Mouse (Mus musculus) CH12.LX (cell line): Measurements from ENCODE around the gene Hectd2. TPM values are rescaled to one million over a fixed set of nuclear protein-coding genes. Genes with fewer than 3 reads are reported as not detected.

Source experiments
- DNase-seq: peaks from one replicate; pipeline ENCODE4 v3.0.0-alpha.2; 2013; ENCODE audit errors: extremely low read depth
- H3K27ac ChIP-seq: 2 replicates; pipeline ENCODE4 v1.5.1; 2012; ENCODE audit warnings: low read depth, mild to moderate bottlenecking, control low read depth, moderate library complexity; ENCODE audit not compliant: insufficient read depth
- H3K27me3 ChIP-seq: replicated peaks from 2 replicates; pipeline ENCODE3; 2012; ENCODE audit warnings: inconsistent platforms
- H3K36me3 ChIP-seq, 2 experiments: replicated peaks in 1 of 2; 2 replicates each; pipeline versions ENCODE3 to v1.6.1; 2012; ENCODE audit warnings: inconsistent platforms in 1 of 2, low read length in 1 of 2, mild to moderate bottlenecking in 1 of 2, mixed read lengths in 1 of 2, moderate library complexity in 1 of 2; ENCODE audit not compliant: control insufficient read depth in 1 of 2, insufficient read depth in 1 of 2
- H3K4me1 ChIP-seq, 2 experiments: 2 replicates each; pipeline ENCODE4 v1.6.1; 2012; ENCODE audit warnings: inconsistent platforms in 1 of 2, moderate library complexity in 1 of 2; ENCODE audit not compliant: insufficient read depth in 2 of 2, control insufficient read depth in 1 of 2
- H3K4me2 ChIP-seq: 2 replicates; pipeline ENCODE4 v1.6.1; 2012; ENCODE audit warnings: low read depth, mild to moderate bottlenecking, control low read depth; ENCODE audit not compliant: poor library complexity, insufficient read depth, severe bottlenecking
- H3K4me3 ChIP-seq, 3 experiments: fragments of 150-350 bp in 1 of 3; sonication (generic) in 1 of 3; replicated peaks in 1 of 3; 2 replicates each; pipeline versions ENCODE3 to v1.5.1; 2011 to 2012; ENCODE audit warnings: low read depth in 2 of 3, low read length in 2 of 3, mild to moderate bottlenecking in 2 of 3, moderate library complexity in 2 of 3, control low read depth in 1 of 3, improper control_type of control experiment in 1 of 3, inconsistent platforms in 1 of 3, mixed read lengths in 1 of 3; ENCODE audit not compliant: poor library complexity in 1 of 3
- H3K79me2 ChIP-seq: replicated peaks from 2 replicates; pipeline ENCODE4 v1.6.1; 2012; ENCODE audit warnings: mild to moderate bottlenecking, moderate library complexity; ENCODE audit not compliant: control insufficient read depth, poor library complexity, insufficient read depth, severe bottlenecking; ENCODE audit errors: extremely low read depth
- H3K9ac ChIP-seq: 2 replicates; pipeline ENCODE4 v1.6.1; 2012; ENCODE audit warnings: low read depth, mild to moderate bottlenecking, control low read depth, moderate library complexity; ENCODE audit not compliant: insufficient read depth
- H3K9me3 ChIP-seq: replicated peaks from 2 replicates; pipeline ENCODE3; 2012; ENCODE audit warnings: low read length, inconsistent platforms, mixed read lengths
- BHLHE40 ChIP-seq: IDR thresholded peaks from 2 replicates; pipeline ENCODE4 v1.6.1; 2011; ENCODE audit warnings: mild to moderate bottlenecking, low read depth, low read length, improper control_type of control experiment
- E2F4 ChIP-seq: IDR thresholded peaks from 2 replicates; pipeline ENCODE4 v1.6.1; 2011; ENCODE audit warnings: low read depth, low read length, improper control_type of control experiment; ENCODE audit not compliant: insufficient replicate concordance
- GABPA ChIP-seq: IDR thresholded peaks from 2 replicates; pipeline ENCODE4 v1.6.1; 2012; ENCODE audit warnings: low read depth, low read length, improper control_type of control experiment, inconsistent platforms; ENCODE audit not compliant: insufficient replicate concordance
- JUN ChIP-seq: IDR thresholded peaks from 2 replicates; pipeline ENCODE4 v1.6.1; 2011; ENCODE audit warnings: low read depth, mild to moderate bottlenecking, low read length, improper control_type of control experiment, moderate library complexity; ENCODE audit not compliant: insufficient read depth
- JUND ChIP-seq: conservative IDR thresholded peaks from 2 replicates; pipeline ENCODE4 v1.6.1; 2011; ENCODE audit warnings: low read depth, low read length, improper control_type of control experiment
- MAFK ChIP-seq: IDR thresholded peaks from 2 replicates; pipeline ENCODE4 v1.6.1; 2011; ENCODE audit warnings: low read length, improper control_type of control experiment; ENCODE audit not compliant: insufficient replicate concordance
- MAX ChIP-seq: IDR thresholded peaks from 2 replicates; pipeline ENCODE4 v1.6.1; 2011; ENCODE audit warnings: low read length, improper control_type of control experiment
- MEF2A ChIP-seq: IDR thresholded peaks from 2 replicates; pipeline ENCODE4 v1.6.1; 2014; ENCODE audit warnings: low read depth, mild to moderate bottlenecking, inconsistent platforms, low read length, improper control_type of control experiment, borderline replicate concordance
- MYC ChIP-seq: IDR thresholded peaks from 2 replicates; pipeline ENCODE4 v1.6.1; 2011; ENCODE audit warnings: low read depth, mild to moderate bottlenecking, improper control_type of control experiment, low read length
- POLR2A ChIP-seq: IDR thresholded peaks from 2 replicates; pipeline ENCODE4 v1.6.1; 2011; ENCODE audit warnings: low read depth, mild to moderate bottlenecking, improper control_type of control experiment, low read length
- POLR2AphosphoS2 ChIP-seq: IDR thresholded peaks from 2 replicates; pipeline ENCODE4 v1.6.1; 2011; ENCODE audit warnings: low read depth, low read length, improper control_type of control experiment
- RAD21 ChIP-seq: IDR thresholded peaks from 2 replicates; pipeline ENCODE4 v1.6.1; 2011; ENCODE audit warnings: low read depth, mild to moderate bottlenecking, low read length, improper control_type of control experiment, moderate library complexity
- RCOR1 ChIP-seq: conservative IDR thresholded peaks from 2 replicates; pipeline ENCODE4 v1.6.1; 2012; ENCODE audit warnings: low read depth, mild to moderate bottlenecking, inconsistent platforms, low read length, improper control_type of control experiment
- SMC3 ChIP-seq: IDR thresholded peaks from 2 replicates; pipeline ENCODE4 v1.6.1; 2011; ENCODE audit warnings: low read depth, low read length, improper control_type of control experiment
- TCF12 ChIP-seq: IDR thresholded peaks from 2 replicates; pipeline ENCODE4 v1.6.1; 2014; ENCODE audit warnings: low read depth, mild to moderate bottlenecking, inconsistent platforms, low read length, improper control_type of control experiment
- UBTF ChIP-seq: IDR thresholded peaks from 2 replicates; pipeline ENCODE4 v1.6.1; 2012; ENCODE audit warnings: low read depth, mild to moderate bottlenecking, inconsistent platforms, low read length, improper control_type of control experiment, moderate library complexity
- USF1 ChIP-seq: IDR thresholded peaks from 2 replicates; pipeline ENCODE4 v1.6.1; 2014; ENCODE audit warnings: low read depth, mild to moderate bottlenecking, inconsistent platforms, low read length, improper control_type of control experiment
- USF2 ChIP-seq: conservative IDR thresholded peaks from 2 replicates; pipeline ENCODE4 v1.6.1; 2011; ENCODE audit warnings: low read depth, low read length, improper control_type of control experiment
- ZKSCAN1 ChIP-seq: IDR thresholded peaks from 2 replicates; pipeline ENCODE4 v1.6.1; 2012; ENCODE audit warnings: low read depth, inconsistent platforms, low read length, improper control_type of control experiment, borderline replicate concordance
- ZMIZ1 ChIP-seq: IDR thresholded peaks from 2 replicates; pipeline ENCODE4 v1.6.1; 2012; ENCODE audit warnings: low read depth, mild to moderate bottlenecking, inconsistent platforms, low read length, improper control_type of control experiment
- ZNF384 ChIP-seq: IDR thresholded peaks from 2 replicates; pipeline ENCODE4 v1.6.1; 2012; ENCODE audit warnings: low read depth, low read length, improper control_type of control experiment, inconsistent platforms
- dilution Hi-C: fragments of 300-500 bp; cut with MboI; formaldehyde crosslinking; loops from 2 replicates; pipeline ENCODE4 v1.14.3; 2020; ENCODE audit warnings: low sequenced_read_pairs; ENCODE audit not compliant: extremely low pct_unique_long_range_greater_than_20kb, extremely low pct_ligation_motif_present
- in situ Hi-C: fragments of 300-500 bp; cut with MboI; formaldehyde crosslinking; loops from 3 replicates; pipeline ENCODE4 v1.14.3; 2019; ENCODE audit warnings: low sequenced_read_pairs, low pct_ligation_motif_present, low pct_unique_long_range_greater_than_20kb, mixed read lengths
- polyA plus RNA-seq: library from polyadenylated mRNA; unstranded; fragments of >175 nt; gene quantifications from 2 replicates; pipeline ENCODE4 v1.2.1, GENCODE M21; 2012; ENCODE audit warnings: low read depth; ENCODE audit not compliant: insufficient read length
- total RNA-seq, 2 experiments: library from RNA; depleted of rRNA; stranded (reverse); fragments of 300-350 nt in 1 of 2; fragments of >200 nt in 1 of 2; gene quantifications; 2 replicates each; pipeline ENCODE4 v1.2.3; 2012 to 2014

The Hectd2 gene
- total and polyA plus RNA-seq, 3 experiments, result 0.08 to 0.78 (median 0.56) TPM

DNA sequence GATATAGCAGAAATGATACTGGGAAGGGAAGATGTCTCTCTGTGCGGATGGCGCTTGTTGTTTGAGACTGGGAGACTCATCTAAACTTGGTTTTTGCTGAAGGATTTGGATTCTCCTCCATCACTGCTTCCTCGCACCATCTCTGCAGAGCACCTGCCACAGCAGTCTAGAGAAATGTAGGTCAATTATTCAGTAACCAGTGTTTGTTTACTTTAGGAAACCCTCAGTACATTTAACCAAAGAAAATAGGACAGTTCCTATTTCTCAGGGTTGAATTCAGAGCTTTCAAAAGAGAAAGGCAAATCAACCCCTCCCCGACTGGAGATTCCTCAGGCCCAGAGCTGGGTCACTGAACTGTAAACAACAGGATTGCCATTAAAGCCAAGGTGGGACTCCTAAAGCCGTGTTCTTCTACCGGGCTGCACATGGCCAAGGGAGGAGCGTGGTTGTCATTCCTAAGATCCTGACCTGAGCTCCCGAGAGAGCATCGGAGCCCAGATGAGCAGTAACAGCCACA is 75.0 kb downstream of the Hectd2 start:
- Histone ChIP-seq H3K36me3 (no peaks in the 10 kb centered on the region), H3K79me2 (no peaks in the 10 kb centered on the region), H3K9me3 (no peaks in the 10 kb centered on the region), H3K9ac (no peak overlapping the region), H3K4me1 (no peaks in the 10 kb centered on the region), H3K4me3 (no peak overlapping the region), H3K27ac (no peak overlapping the region), H3K4me2 (no peak overlapping the region), H3K27me3 (no peaks in the 10 kb centered on the region)
- dilution Hi-C loops (no loop called here), in situ Hi-C loops (no loop called here)
- no peak for DNase-seq
- TF ChIP-seq JUN (no peak), ZKSCAN1 (no peak), UBTF (no peak), POLR2AphosphoS2 (no peak), TCF12 (no peak), POLR2A (no peak), JUND (no peak), MAX (no peak), SMC3 (no peak)

DNA sequence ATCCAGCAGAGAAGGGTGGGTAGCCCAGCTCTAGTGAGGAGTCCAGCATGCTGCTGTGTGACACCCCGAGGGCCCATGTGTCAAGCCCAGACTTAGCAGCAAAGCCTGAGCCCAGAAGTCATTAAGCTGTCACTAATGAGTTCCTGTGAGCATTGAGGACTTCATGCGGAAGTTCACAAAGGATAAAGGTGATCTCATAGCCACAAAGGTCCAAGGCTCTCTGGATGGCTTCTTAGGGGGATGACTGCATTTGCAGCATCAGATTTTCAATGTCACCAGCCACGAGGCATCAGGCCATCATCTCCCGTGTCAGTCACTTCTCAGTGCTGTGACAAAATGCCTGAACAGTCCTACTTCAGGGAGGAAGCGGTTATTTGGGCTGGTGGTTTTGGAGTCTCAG is 75.9 kb downstream of the Hectd2 start:
- H3K4me2 ChIP-seq, result no peak overlapping the region
- no peaks in the 10 kb centered on the region for H3K36me3 ChIP-seq
- no peaks in the 10 kb centered on the region for H3K4me1 ChIP-seq
- in situ Hi-C loops (no loop called here), dilution Hi-C loops (no loop called here)
- no peak overlapping the region for H3K27ac ChIP-seq
- no peaks in the 10 kb centered on the region for H3K79me2 ChIP-seq
- H3K27me3 ChIP-seq, result no peaks in the 10 kb centered on the region
- no peaks in the 10 kb centered on the region for H3K9me3 ChIP-seq
- no peak overlapping the region for H3K4me3 ChIP-seq
- no peak for DNase-seq
- no peak for TF ChIP-seq JUND
- TF ChIP-seq USF1, result no peak
- TF ChIP-seq BHLHE40, result no peak
- no peak for TF ChIP-seq MYC
- TF ChIP-seq GABPA, result no peak
- no peak for TF ChIP-seq RAD21
- TF ChIP-seq RCOR1, result no peak
- no peak for TF ChIP-seq TCF12
- no peak for TF ChIP-seq ZMIZ1
- no peak for TF ChIP-seq E2F4
- TF ChIP-seq USF2, result no peak
- no peak for TF ChIP-seq MAFK
- TF ChIP-seq MEF2A, result no peak
- no peak for TF ChIP-seq ZNF384
- no peak overlapping the region for H3K9ac ChIP-seq
